Mouse (Mus musculus) ES-E14 (cell line): ENCODE results near the gene Efna5.

Experiments used
- CHD2 ChIP-seq: IDR thresholded peaks from 2 replicates; pipeline ENCODE4 v1.6.1; 2014; ENCODE audit warnings: mild to moderate bottlenecking, low read depth, low read length, inconsistent platforms
- MAFK ChIP-seq: IDR thresholded peaks from 2 replicates; pipeline ENCODE4 v1.6.1; 2014; ENCODE audit warnings: mild to moderate bottlenecking, low read depth, low read length, inconsistent platforms; ENCODE audit not compliant: insufficient read depth

DNA sequence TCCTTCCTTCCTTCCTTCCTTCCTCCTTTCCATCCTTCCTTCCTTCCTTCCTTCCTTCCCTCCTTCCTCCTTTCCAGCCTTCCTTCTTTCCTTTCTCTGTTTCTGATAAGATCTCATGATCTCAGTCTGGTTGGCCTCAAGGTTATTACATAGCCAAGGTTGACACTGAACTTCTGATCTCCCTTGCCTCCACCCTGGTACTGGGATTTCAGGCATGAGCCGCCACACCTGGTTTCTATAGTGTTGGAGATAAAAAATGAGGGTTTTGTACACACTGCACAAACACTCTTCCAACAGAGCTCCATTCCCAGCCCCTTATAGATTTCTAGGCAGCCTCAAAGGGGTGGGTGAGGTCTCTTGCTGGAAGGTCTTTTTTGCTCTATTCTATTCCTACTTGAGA lies 315.5 kb downstream of the Efna5 start:
- TF ChIP-seq MAFK (no peak), CHD2 (no peak)
